Mouse (Mus musculus): Measurements from ENCODE around the gene Prss46. TPM values are rescaled to one million over a fixed set of nuclear protein-coding genes. Genes with fewer than 3 reads are reported as not detected.
"Not testable (repeated sequence)": the region's sequence is repeated elsewhere in the genome, so short reads cannot be mapped to it uniquely, and the experiment has no call there.

The Prss46 gene
- polyA plus RNA-seq (2015; fragmentation: Nextera tagmentation; extraction: Ambion mirVana): not detected in 2 replicates

DNA sequence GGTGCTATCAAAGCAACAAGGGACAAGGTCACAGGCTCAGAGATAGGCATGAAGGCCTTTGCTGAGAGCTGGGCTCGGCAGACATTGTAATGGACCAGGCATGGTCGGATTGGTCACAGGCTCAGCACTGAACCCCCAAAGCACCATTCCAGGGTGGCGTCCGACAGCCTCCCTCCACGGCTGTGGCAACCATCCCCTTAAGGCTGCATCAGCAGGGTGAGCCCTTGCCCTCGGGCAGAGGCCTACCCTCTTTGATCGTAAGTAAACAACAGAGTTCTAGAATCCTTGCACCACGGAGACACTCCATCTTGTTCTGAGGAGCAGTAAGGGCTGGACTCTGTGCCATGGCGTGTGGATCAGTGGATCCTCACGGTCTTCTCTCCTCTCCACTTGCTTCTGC, at the start of gene Prss46:
TSS of gene Prss46 (plus strand) at position 301 of the 400 bp plus-strand sequence.
- no peak for DNase-seq (ENCODE audit: low spot score)

GRCm38 (mm10) chr9:110797013-110797412, 47.3 kb upstream of the Prss46 start:
- DNase-seq (ENCODE audit: low spot score): no peak

DNA sequence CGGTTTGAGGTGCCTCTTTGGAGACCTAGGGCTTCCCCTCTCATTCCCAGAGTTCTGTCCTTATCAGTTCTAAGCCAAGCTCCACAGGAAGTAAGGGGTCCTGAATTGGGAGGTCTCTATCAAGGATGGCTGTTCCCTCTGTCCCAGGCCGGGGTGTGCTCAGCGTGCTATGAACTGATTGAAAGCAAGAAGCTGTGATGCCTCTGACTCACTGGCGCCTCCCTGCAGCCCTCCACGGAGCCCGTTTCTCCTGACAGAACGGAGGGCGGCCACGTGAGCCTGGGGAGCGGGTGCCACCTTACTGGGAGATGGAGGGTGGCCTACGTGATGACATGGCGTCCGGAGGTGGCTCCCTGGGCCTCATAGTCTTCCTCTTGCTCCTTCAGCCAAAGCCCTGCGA, 46.4 kb upstream of the Prss46 start, which contains the start of gene Prss42:
TSS of gene Prss42 (plus strand) at position 301 of the 400 bp plus-strand sequence.
- no peak for DNase-seq (ENCODE audit: low spot score)

GRCm38 (mm10) chr9:110800834-110801479, 43.3 kb upstream of the Prss46 start:
- DNase-seq (ENCODE audit: low spot score): no peak

- no peak for DNase-seq (ENCODE audit: low spot score)
Observed at GRCm38 (mm10) chr9:110803294-110803693, 41.0 kb upstream of the Prss46 start.

DNA sequence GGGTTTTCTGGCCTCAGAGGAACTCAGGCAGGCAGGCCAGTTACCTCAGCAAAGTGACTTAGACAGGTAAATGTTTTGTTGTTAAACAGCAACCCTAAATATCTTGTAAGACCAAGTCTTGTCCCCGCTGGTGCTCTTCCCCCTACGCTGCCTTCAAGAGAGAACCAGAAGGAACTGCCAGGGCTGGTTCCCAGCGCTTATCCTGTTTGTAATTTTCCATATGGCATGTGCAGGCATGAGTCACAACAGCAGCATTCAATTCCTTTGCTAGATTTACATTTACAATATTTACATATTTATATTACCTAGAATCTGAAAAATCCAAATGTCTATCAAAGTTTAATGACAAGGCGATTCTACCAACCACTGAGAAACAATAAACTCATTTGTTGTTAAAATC, 34.3 kb upstream of the Prss46 start:
- DNase-seq (ENCODE audit: low spot score): no peak

- DNase-seq (ENCODE audit: low spot score): no peak
Observed at GRCm38 (mm10) chr9:110813789-110814188, 30.5 kb upstream of the Prss46 start, which contains the start of gene Prss44. Prss44 (plus strand) TSS chr9:110813994.

GRCm38 (mm10) chr9:110820546-110820945, 23.8 kb upstream of the Prss46 start:
- not testable (repeated sequence) for DNase-seq (ENCODE audit: low spot score)

DNA sequence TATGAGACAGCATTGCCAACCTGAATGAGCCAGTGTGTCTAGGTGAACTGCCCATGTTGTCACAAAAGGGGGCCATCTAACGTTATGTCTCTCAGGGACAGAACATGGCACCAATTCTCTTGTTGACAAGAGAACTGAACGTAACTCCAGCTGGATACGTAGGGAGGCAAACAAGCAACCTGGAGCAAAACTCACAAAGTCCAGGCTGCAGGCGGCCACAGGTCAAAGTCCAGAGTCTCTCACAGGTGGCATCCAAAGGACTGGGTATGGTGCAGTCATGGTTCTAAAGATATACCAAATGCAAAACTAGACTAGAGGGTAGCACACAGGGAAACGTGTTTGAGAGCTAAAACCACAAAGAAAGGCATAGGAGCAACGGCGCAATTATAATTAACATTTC, 22.9 kb upstream of the Prss46 start:
- no peak for DNase-seq (ENCODE audit: low spot score)

DNA sequence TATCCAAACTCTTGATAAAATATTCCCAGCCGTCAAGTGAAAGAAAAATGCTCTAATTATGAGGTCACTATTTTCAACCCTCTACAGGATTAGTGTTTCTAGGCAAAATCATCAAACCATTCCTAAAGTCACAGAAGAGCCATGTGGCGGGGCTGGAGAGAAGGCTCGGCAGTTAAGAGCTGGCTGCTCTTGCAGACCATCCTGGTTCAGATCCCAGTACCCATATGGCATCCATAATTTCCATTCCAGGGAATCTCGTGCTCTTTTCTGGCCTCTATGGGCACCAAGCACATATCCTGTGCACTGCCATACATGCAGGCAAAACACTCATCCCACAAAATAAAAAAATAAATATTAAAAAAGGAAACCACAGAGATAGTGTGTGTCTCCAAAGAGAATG, 18.9 kb upstream of the Prss46 start:
- no peak for DNase-seq (ENCODE audit: low spot score)

- DNase-seq (ENCODE audit: low spot score): peak; percentile 48
Observed at GRCm38 (mm10) chr9:110825832-110826231, 18.5 kb upstream of the Prss46 start.

GRCm38 (mm10) chr9:110826390-110826789, 17.9 kb upstream of the Prss46 start, which contains the start of gene Prss43:
Prss43 (plus strand) TSS chr9:110826690.
- no peak for DNase-seq (ENCODE audit: low spot score)

DNA sequence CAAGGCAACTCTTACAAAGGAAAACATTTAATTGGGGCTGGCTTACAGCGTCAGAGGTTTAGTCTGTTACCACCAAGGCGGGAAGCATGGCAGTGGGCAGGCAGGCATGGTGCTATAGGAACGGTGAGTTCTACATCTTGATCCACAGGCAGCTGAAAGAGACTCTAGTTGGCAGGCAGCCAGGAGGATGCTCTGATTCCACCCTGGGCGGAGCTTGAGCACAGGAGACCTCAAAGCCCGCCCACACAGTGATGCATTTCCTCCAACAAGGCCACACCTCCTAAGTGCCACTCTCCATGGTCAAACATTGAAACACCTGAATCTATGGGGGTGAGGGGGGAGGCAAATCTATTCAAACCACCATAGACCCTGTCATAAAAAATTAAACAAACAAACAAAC, 11.3 kb upstream of the Prss46 start:
- DNase-seq (ENCODE audit: low spot score): peak; percentile 26

GRCm38 (mm10) chr9:110834411-110834810, 9.9 kb upstream of the Prss46 start, which contains the start of gene Prss45:
Prss45 (plus strand) TSS chr9:110834588.
- DNase-seq (ENCODE audit: low spot score): no peak

DNA sequence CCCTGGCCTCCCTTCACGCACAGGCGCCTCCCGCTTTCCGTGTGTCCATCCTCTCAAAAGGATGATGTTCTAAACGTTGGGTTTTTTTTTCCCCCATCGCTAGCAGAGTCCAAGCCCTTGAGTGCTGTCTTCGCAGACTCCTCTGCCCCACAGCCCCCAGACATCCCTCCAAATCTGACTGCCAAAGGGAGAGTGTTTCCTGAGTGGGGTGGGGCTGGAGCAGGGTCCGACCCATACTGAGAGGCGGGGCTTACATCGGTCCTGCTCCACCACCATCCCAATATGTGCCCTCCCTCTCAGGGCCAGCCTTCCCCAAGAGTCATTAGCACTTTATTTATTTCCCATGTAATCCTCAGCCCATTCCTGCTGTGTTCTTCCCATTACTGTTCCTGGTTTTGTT, 9.3 kb upstream of the Prss46 start:
- DNase-seq (ENCODE audit: low spot score): no peak

GRCm38 (mm10) chr9:110836112-110836511, 8.2 kb upstream of the Prss46 start:
- DNase-seq (ENCODE audit: low spot score): no peak

- DNase-seq (ENCODE audit: low spot score): no peak
Observed at GRCm38 (mm10) chr9:110840905-110841304, 3.4 kb upstream of the Prss46 start.

DNA sequence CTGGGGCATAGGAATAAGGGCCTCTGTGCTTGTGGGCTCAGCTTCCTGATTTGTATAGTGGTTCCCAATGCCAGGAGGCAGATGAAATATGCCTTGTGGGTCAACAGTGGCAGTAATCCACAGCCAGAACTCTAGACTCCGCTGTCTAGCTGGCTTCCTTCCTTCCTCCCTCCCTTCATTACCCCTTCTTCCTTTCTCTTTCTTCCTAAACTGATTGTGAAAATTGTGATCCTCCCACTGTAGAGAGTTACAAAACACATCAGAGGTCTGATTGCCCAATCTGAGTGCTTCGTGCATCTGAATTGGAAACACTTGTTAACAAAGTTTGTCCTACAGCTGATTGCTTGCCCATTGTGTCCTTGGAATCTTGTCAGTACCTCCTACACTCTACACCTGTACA, 2.9 kb upstream of the Prss46 start:
- DNase-seq (ENCODE audit: low spot score): no peak

GRCm38 (mm10) chr9:110849162-110849561, 4.9 kb downstream of the Prss46 start:
- no peak for DNase-seq (ENCODE audit: low spot score)

DNA sequence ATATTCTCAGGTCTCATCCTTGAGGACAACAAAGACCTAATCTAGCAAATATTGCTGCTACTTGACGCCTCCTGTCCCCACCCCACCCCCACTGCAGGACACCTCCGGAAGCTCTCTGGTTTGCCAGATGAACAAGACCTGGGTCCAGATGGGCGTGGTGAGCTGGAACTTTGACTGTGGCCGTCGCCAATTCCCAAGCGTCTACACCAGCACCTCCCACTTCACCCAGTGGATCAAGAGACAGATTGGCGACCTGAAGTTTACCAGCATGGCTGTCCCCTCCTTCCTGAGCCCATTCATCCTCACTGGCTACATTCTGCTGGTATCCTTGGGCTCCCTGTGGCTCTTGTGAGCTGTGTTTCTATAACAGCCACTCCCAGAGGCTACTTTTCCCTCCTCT, 11.6 kb downstream of the Prss46 start:
- DNase-seq (ENCODE audit: low spot score): no peak

GRCm38 (mm10) chr9:110856920-110857319, 12.6 kb downstream of the Prss46 start:
- DNase-seq (ENCODE audit: low spot score): no peak

DNA sequence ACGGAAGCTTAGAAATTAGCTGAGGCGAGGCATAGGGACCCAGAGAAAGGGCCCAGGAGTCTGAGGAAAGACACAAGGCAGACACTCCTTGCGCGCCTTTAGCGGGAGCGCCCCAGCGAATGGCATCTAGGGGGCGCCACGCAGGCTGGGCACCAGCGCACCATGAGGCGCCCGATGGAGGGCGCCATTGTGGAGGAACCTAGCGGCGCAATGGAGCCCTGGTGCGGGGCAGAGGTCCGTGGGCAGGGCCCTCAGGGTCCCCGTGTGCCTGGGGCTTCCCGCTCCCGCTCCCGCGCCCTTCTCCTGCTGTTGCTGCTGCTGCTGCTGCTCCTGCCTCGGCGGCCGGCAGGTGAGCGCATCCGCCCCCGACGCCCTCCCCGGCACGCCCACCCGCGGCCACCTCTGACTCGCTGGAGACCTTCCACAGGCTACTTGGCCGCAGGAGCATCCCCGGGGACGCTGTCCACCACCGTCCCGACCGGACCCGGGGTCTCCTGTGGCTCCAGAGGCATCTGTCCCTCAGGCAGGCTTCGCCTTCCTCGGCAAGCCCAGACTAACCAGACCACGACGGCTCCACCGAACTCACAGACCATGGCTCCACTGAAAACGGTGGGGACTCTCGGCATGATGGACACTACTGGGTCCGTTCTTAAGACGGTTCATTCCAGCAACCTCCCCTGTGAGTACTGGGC, 13.6 kb downstream of the Prss46 start, which contains the start of gene Prss50:
TSS of gene Prss50 (plus strand) at position 187 of the 692 bp plus-strand sequence.
- DNase-seq (ENCODE audit: low spot score): peak; percentile 44

DNA sequence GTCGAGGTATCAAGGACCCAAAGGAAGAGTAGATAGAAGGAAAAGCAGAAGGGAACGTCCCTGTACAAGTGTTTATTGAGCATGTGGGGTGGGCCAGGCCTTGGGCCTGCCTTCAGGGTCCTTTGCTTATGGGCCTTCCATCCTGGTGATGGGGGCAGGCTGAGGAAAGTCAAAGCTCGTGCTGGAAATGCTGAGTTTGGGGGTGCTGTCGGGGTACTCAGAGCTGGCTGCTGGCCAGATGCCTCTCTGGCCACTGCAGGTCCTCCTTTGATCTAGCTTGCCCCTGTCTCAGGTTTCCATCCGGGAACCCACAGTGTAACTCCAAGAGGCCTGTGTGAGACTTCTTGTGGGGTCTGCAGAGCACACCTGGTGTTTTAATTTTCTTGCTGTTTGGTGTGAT, 14.2 kb downstream of the Prss46 start:
- DNase-seq (ENCODE audit: low spot score): no peak

Data from thymus, postnatal 0 days (tissue).